ENCODE assay signal across 16 mouse cellular contexts in the genomic region with DNA sequence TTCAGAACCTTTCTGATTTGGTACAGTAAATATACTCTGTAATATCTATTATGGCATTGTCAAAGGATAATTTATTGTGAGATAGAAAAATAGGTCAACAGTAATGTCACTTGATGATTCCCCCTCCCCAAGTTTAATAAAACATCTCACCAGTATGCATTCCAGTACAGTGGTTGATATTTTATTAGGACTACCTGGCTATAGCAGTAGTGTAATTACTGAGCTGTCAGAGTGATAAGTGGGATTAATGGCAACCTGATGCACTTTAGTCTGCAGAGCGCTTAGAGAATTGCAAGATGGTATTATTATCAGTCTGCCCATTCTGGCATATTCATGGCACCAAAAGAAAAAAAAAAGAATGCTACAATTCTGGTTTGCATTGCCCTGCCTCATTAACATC.
"Had no signal": no experiment of that assay in that cellular context is flagged by ENCODE, and none has a peak within 500 bp of the region (broad histone marks: within the 10 kb centered on the region; RNA-seq: fewer than 3 reads in every experiment).

No protein-coding gene starts in this region.

- H3K9me3 ChIP-seq: kidney, embryonic 15.5 days; liver, embryonic 13.5 days; midbrain, embryonic 12.5 days; neural tube, embryonic 12.5 days had no signal

- H3K4me2 ChIP-seq: kidney, embryonic 15.5 days; liver, embryonic 13.5 days; midbrain, embryonic 12.5 days; neural tube, embryonic 12.5 days had no signal

- H3K36me3 ChIP-seq: kidney, embryonic 15.5 days; liver, embryonic 13.5 days; midbrain, embryonic 12.5 days; neural tube, embryonic 12.5 days had no signal

- DNase-seq: kidney, adult 8-10 months; kidney, postnatal 10 days; kidney, postnatal 36 days; layer of hippocampus, postnatal 36 days; liver, embryonic 13.5 days; lung, adult 2 months; lung, postnatal 14 days; lung, postnatal 4 days; thymus, adult 2 months; thymus, postnatal 14 days; thymus, postnatal 4 days had no signal

- H3K9ac ChIP-seq: kidney, embryonic 15.5 days; liver, embryonic 13.5 days; midbrain, embryonic 12.5 days; neural tube, embryonic 12.5 days had no signal

- H3K4me1 ChIP-seq: kidney, embryonic 15.5 days; liver, embryonic 13.5 days; midbrain, embryonic 12.5 days; neural tube, embryonic 12.5 days had no signal

- H3K27me3 ChIP-seq: kidney, embryonic 15.5 days; liver, embryonic 13.5 days; midbrain, embryonic 12.5 days; neural tube, embryonic 12.5 days had no signal

- H3K4me3 ChIP-seq: kidney, embryonic 15.5 days; left cerebral cortex, adult 2 months; liver, embryonic 13.5 days; midbrain, embryonic 12.5 days; neural tube, embryonic 12.5 days had no signal

- H3K27ac ChIP-seq: kidney, embryonic 15.5 days; left cerebral cortex, adult 2 months; liver, embryonic 13.5 days; midbrain, embryonic 12.5 days; neural tube, embryonic 12.5 days; stomach, postnatal 0 days had no signal
